11 mouse cellular contexts compared by ENCODE assay signal in genomic region chr7:117699343-117699985, GRCm38 (mm10).
A peak's percentile ranks its signal among the peaks of the same experiment; 100 is the strongest.
DNase-seq lines count a peak whose midpoint lies in the region; ATAC-seq and TF ChIP-seq lines count a peak whose summit lies in the region.
"Had no signal": no experiment of that assay in that cellular context is flagged by ENCODE, and none has a peak within 500 bp of the region (broad histone marks: within the 10 kb centered on the region; RNA-seq: fewer than 3 reads in every experiment).

No protein-coding gene starts in this region.

- no peaks in the 10 kb centered on the region for H3K4me1 ChIP-seq in lung, embryonic 14.5 days (ENCODE audit: insufficient read depth)
- no peaks in the 10 kb centered on the region for H3K4me1 ChIP-seq in liver, embryonic 12.5 days

- H3K4me3 ChIP-seq in lung, embryonic 14.5 days (ENCODE audit: low read depth, low read length), result no peak overlapping the region
- H3K4me3 ChIP-seq in liver, embryonic 12.5 days, result no peak overlapping the region
- H3K4me3 ChIP-seq: erythroblast, embryonic 14.5 days had no signal

- intact Hi-C loops in left cerebral cortex, postnatal 10 days (cut with DNase I), result no loop called here

- ATAC-seq in lung, embryonic 14.5 days (ENCODE audit: insufficient read depth), result no peak
- ATAC-seq in liver, embryonic 12.5 days, result no peak

- no peak for TF ChIP-seq CTCF in lung, embryonic 14.5 days (IDR thresholded peaks at IDR 0.05; ENCODE audit: low read depth)

- no peaks in the 10 kb centered on the region for H3K36me3 ChIP-seq in lung, embryonic 14.5 days (ENCODE audit: insufficient read depth)
- H3K36me3 ChIP-seq in liver, embryonic 12.5 days, result no peaks in the 10 kb centered on the region

- H3K9me3 ChIP-seq in lung, embryonic 14.5 days (ENCODE audit: low read depth, low read length), result no peaks in the 10 kb centered on the region
- no peaks in the 10 kb centered on the region for H3K9me3 ChIP-seq in liver, embryonic 12.5 days (replicated peaks)

- WGBS in lung, embryonic 14.5 days, result 59% methylated on average over 4 of the region's 4 CpGs
- WGBS in liver, embryonic 12.5 days (ENCODE audit: insufficient replicate concordance), result 66% methylated on average over 4 of the region's 4 CpGs

- no peak overlapping the region for H3K9ac ChIP-seq in lung, embryonic 14.5 days
- no peak overlapping the region for H3K9ac ChIP-seq in liver, embryonic 12.5 days

- peak; percentile 27 for DNase-seq in lung, embryonic 14.5 days
- DNase-seq in lung, adult 18-20 months, result no peak
- peak; percentile 28 to 46 for DNase-seq in frontal cortex, postnatal 25 days (ENCODE audit: low spot score in 2 of 2)
- peak; percentile 42 to 83 for DNase-seq in left cerebral cortex, postnatal 10 days (ENCODE audit: extremely low spot score in 1 of 2, low spot score in 2 of 2)
- peak; percentile 86 to 93 for DNase-seq in right cerebral cortex, postnatal 10 days (ENCODE audit: low spot score in 2 of 2)
- DNase-seq in spleen, adult 12 weeks (ENCODE audit: low spot score), result no peak
- no peak for DNase-seq in spleen, postnatal 10 days (ENCODE audit: low spot score in 2 of 2)
- DNase-seq: adrenal gland, adult 2 months; thymus, adult 18-20 months had no signal

- H3K4me2 ChIP-seq in lung, embryonic 14.5 days, result no peak overlapping the region
- no peak overlapping the region for H3K4me2 ChIP-seq in liver, embryonic 12.5 days

- no peaks in the 10 kb centered on the region for H3K27me3 ChIP-seq in lung, embryonic 14.5 days (ENCODE audit: insufficient read depth, low read length)
- no peaks in the 10 kb centered on the region for H3K27me3 ChIP-seq in liver, embryonic 12.5 days (replicated peaks)

- H3K27ac ChIP-seq in lung, embryonic 14.5 days (ENCODE audit: low read depth), result no peak overlapping the region
- H3K27ac ChIP-seq in liver, embryonic 12.5 days, result no peak overlapping the region

Comparison
In these comparisons a context has a peak if more than half of its experiments do, and no peak if none do; other contexts are left out.
1. DNase-seq: peak in lung, embryonic 14.5 days (single experiment), frontal cortex, postnatal 25 days (2 of 2), left cerebral cortex, postnatal 10 days (2 of 2) and right cerebral cortex, postnatal 10 days (2 of 2); none in lung, adult 18-20 months (0 of 2), spleen, adult 12 weeks (single experiment) and spleen, postnatal 10 days (0 of 2).